Mouse (Mus musculus): Measurements from ENCODE around the gene Pdcd1. TPM values are rescaled to one million over a fixed set of nuclear protein-coding genes. Genes with fewer than 3 reads are reported as not detected.

The Pdcd1 gene
- 0.34 TPM in 1 of 2 replicates, not detected in the other for polyA plus RNA-seq (2012; rRNA removed)

DNA sequence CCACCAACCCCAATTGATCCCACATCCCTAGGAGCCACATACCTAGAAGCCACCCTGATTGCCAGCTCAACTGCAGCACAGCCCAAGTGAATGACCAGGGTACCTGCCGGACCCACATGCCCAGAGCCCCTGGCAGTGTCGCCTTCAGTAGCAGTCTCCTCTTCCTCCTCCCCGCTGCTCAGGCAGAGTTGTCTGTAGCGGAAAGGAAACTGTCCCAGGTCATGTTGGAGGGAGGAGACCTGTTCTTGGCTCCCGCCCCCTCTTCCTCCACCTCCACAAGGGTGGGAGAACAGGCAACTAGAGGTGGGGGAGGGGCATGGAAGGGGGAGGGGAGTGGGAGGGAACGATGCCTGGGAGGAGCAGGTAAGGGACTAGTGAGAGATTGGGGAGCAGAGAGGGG is at the start of gene Pdcd1:
Gene Pdcd1 (minus strand): TSS at position 181 of the 400 bp plus-strand sequence.

DNA sequence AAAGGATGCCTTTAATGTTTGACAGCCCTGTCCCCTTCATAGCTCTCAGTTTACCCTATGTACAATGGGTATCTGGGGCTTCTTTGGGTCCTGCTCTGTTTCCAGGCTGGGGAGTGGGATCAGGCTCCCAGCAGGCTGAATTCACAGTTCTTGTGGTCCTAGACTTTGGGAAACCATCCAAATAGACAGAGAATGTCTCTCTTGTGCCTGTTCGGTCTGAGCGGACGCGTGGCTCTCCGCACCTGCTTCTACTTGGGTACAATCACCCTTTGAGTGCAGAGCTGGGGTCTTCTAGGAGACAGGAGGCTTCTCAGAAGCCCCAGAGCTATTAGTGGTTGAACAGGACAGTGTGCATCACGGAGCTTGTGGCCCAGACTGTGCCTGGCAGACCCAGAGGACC is 32.2 kb downstream of the Pdcd1 start, which contains the start of gene Neu4:
Gene Neu4 (plus strand): TSS at position 301 of the 400 bp plus-strand sequence.

DNA sequence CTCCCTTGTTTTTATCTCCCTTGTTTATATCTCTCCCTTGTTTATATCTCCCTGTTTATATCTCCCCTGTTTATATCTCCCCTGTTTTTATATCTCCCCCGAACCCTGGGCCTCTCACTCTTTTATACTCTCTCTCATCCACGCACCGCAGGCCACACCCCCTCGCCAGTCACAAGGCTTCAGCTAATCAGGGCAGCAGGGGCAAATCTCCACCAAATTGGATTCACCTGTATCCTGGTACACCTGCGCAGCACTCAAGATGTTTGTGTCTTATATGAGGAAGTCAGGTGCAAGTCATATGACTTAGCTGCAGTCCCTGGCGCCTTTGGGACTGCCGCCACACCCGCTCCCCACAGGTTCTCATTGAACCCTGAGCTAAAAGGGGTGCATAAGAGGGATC is 62.1 kb downstream of the Pdcd1 start, which contains the start of gene Gal3st2c:
Gene Gal3st2c (plus strand): TSS at position 301 of the 400 bp plus-strand sequence.

Other genes starting within 250 kb of the Pdcd1 start
- 2.2 and 2.7 TPM in 2 replicates for gene Ing5, start 248.6 kb downstream of the Pdcd1 start, polyA plus RNA-seq (2012; rRNA removed)
- gene D2hgdh, start 227.6 kb downstream of the Pdcd1 start, polyA plus RNA-seq (2012; rRNA removed) = 3.1 and 5.8 TPM in 2 replicates
- 0.03 and 0.11 TPM in 2 replicates for gene Gal3st2, start 191.2 kb downstream of the Pdcd1 start, polyA plus RNA-seq (2012; rRNA removed)
- gene Gal3st2b, start 134.2 kb downstream of the Pdcd1 start, polyA plus RNA-seq (2012; rRNA removed) = not detected in 2 replicates
- not detected in 2 replicates for gene Gal3st2c, start 62.0 kb downstream of the Pdcd1 start, polyA plus RNA-seq (2012; rRNA removed)
- not detected in 2 replicates for gene Neu4, start 32.1 kb downstream of the Pdcd1 start, polyA plus RNA-seq (2012; rRNA removed)